Mouse (Mus musculus): ENCODE measurements around the gene Nrf1. TPM values are rescaled to one million over a fixed set of nuclear protein-coding genes. Genes with fewer than 3 reads are reported as not detected.

Gene Nrf1
- polyA plus RNA-seq, 1 experiment from 2014 or later = 59.0 TPM

DNA sequence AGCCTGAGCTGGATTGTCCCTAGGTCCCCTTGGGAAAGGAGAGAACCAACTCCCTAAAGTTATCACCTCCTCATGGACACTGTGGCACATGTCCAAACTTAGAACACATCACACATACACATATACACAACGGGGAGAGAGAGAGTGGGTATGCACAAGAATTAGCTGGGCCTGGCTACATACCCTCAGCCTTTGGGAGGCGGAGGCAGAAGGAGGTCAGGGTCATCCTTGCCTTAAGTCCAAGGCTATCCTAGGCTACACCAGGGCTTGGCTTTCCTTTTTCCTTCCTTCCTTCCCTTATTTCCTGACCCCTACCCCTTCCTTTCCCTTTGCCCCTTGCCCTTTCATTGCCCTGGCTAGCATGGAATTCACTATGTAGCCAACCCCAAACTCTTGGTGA lies 14.8 kb downstream of the Nrf1 start:
- H3K27ac ChIP-seq (ENCODE audit: low read length) = no peak overlapping the region
- H3K9me3 ChIP-seq (ENCODE audit: control insufficient read depth, low read length) = no peaks in the 10 kb centered on the region
- H3K36me3 ChIP-seq (ENCODE audit: control insufficient read depth, insufficient read depth, low read length) = no peaks in the 10 kb centered on the region
- H3K27me3 ChIP-seq (ENCODE audit: control insufficient read depth, insufficient read depth, low read depth, low read length) = no peaks in the 10 kb centered on the region
- 90% methylated on average over 2 of the region's 2 CpGs for WGBS
- no peak overlapping the region for H3K4me2 ChIP-seq (ENCODE audit: low read depth, low read length)
- no peak for ATAC-seq (ENCODE audit: low read depth)
- no peak overlapping the region for H3K9ac ChIP-seq (ENCODE audit: low read length)
- H3K4me3 ChIP-seq (ENCODE audit: low read length) = no peak overlapping the region
- H3K4me1 ChIP-seq (replicated peaks; ENCODE audit: control insufficient read depth, insufficient read depth, low read length) = no peaks in the 10 kb centered on the region; the same call in 1 of the 2 replicates

GRCm38 (mm10) chr6:30065369-30065768 lies 17.6 kb downstream of the Nrf1 start:
- Histone ChIP-seq H3K4me3 (ENCODE audit: low read length) (no peak overlapping the region), H3K9me3 (ENCODE audit: control insufficient read depth, low read length) (no peaks in the 10 kb centered on the region), H3K36me3 (ENCODE audit: control insufficient read depth, insufficient read depth, low read length) (no peaks in the 10 kb centered on the region), H3K4me1 (replicated peaks; ENCODE audit: control insufficient read depth, insufficient read depth, low read length) (no peaks in the 10 kb centered on the region; the same call in 1 of the 2 replicates), H3K27me3 (ENCODE audit: control insufficient read depth, insufficient read depth, low read depth, low read length) (no peaks in the 10 kb centered on the region), H3K9ac (ENCODE audit: low read length) (no peak overlapping the region), H3K27ac (ENCODE audit: low read length) (no peak overlapping the region), H3K4me2 (ENCODE audit: low read depth, low read length) (no peak overlapping the region)
- ATAC-seq (ENCODE audit: low read depth) = no peak
- 84% methylated on average over 2 of the region's 2 CpGs for WGBS

DNA sequence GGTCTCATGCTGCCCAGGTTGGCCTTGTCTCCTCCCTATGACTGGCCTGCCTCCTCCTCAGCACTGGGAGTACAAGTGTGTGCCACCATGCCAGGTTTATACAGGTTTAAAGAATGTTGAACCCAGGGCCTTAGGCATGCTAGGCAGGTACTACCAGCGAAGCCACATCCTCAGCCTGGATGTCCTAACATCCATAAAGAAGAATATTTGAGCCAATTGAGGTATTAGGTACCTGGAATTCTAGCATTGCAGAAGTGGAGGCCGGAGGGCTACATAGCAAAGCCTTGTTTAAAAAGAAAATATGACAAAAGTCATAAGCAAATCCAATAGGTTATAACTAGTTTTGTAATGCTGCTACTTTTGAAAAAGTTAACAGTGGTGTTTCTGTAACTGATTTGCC lies 19.0 kb downstream of the Nrf1 start:
- Histone ChIP-seq H3K36me3 (ENCODE audit: control insufficient read depth, insufficient read depth, low read length) (no peaks in the 10 kb centered on the region), H3K4me1 (replicated peaks; ENCODE audit: control insufficient read depth, insufficient read depth, low read length) (no peaks in the 10 kb centered on the region; the same call in 1 of the 2 replicates), H3K4me3 (ENCODE audit: low read length) (no peak overlapping the region), H3K27me3 (ENCODE audit: control insufficient read depth, insufficient read depth, low read depth, low read length) (no peaks in the 10 kb centered on the region), H3K9me3 (ENCODE audit: control insufficient read depth, low read length) (no peaks in the 10 kb centered on the region), H3K4me2 (ENCODE audit: low read depth, low read length) (no peak overlapping the region), H3K9ac (ENCODE audit: low read length) (no peak overlapping the region), H3K27ac (ENCODE audit: low read length) (no peak overlapping the region)
- 96% methylated on average over 2 of the region's 2 CpGs for WGBS
- no peak for ATAC-seq (ENCODE audit: low read depth)

DNA sequence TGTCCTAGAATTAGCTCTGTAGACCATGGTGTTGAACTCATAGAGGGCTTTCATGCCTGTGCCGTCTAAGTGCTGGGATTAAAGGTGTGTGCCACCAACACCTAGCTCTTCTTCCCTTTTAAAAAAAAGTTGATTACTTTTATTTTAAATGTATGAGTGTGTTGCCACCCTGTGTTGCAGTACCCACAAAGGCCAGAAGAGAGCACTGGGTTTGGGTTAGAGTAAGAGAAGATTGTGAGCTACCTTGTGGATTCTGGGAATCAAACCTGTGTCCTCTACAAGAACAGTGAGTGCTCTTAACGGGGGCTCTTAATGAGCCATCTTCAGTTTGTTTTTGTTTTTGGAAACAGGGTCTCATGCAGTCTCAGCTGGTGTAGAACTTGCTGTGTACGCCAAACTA lies 24.7 kb downstream of the Nrf1 start:
- H3K4me1 ChIP-seq (replicated peaks; ENCODE audit: control insufficient read depth, insufficient read depth, low read length) = no peaks in the 10 kb centered on the region
- WGBS = 82% methylated on average over 3 of the region's 3 CpGs
- no peaks in the 10 kb centered on the region for H3K27me3 ChIP-seq (ENCODE audit: control insufficient read depth, insufficient read depth, low read depth, low read length)
- H3K4me2 ChIP-seq (ENCODE audit: low read depth, low read length) = no peak overlapping the region
- no peaks in the 10 kb centered on the region for H3K36me3 ChIP-seq (ENCODE audit: control insufficient read depth, insufficient read depth, low read length)
- ATAC-seq (ENCODE audit: low read depth) = no peak
- H3K27ac ChIP-seq (ENCODE audit: low read length) = no peak overlapping the region
- H3K9me3 ChIP-seq (ENCODE audit: control insufficient read depth, low read length) = no peaks in the 10 kb centered on the region
- H3K9ac ChIP-seq (ENCODE audit: low read length) = no peak overlapping the region
- H3K4me3 ChIP-seq (ENCODE audit: low read length) = no peak overlapping the region

GRCm38 (mm10) chr6:30078938-30079529 lies 31.2 kb downstream of the Nrf1 start:
- Histone ChIP-seq H3K27ac (ENCODE audit: low read length) (no peak overlapping the region), H3K36me3 (ENCODE audit: control insufficient read depth, insufficient read depth, low read length) (no peaks in the 10 kb centered on the region)
- 79% methylated on average over 4 of the region's 4 CpGs for WGBS

DNA sequence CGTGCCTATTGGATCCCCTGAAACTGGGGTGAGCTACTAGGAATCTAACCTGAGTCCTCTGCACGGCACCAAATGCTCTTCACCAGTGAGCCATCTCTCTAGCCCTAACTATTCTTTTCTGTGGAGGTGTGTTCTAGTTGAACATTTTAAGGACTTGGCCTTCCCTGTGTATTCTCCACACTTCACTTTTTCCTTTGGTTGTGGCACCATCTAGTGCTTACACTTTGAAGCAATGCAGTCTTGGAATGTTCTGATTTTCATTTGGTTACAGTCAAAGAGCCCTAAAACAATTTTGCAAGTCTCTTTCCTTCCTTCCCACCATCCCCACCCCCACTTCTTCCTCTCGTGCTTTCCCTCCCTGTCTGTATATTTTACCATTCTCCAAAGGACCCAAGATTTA lies 33.6 kb downstream of the Nrf1 start:
- H3K9ac ChIP-seq (ENCODE audit: low read length) = no peak overlapping the region
- no peak overlapping the region for H3K4me2 ChIP-seq (ENCODE audit: low read depth, low read length)
- H3K4me1 ChIP-seq (replicated peaks; ENCODE audit: control insufficient read depth, insufficient read depth, low read length) = peaks cover 5% of the 10 kb centered on the region; the same call in 1 of the 2 replicates
- no peaks in the 10 kb centered on the region for H3K27me3 ChIP-seq (ENCODE audit: control insufficient read depth, insufficient read depth, low read depth, low read length)
- no peak for ATAC-seq (ENCODE audit: low read depth)
- no peak overlapping the region for H3K27ac ChIP-seq (ENCODE audit: low read length)
- no peak overlapping the region for H3K4me3 ChIP-seq (ENCODE audit: low read length)
- no peaks in the 10 kb centered on the region for H3K36me3 ChIP-seq (ENCODE audit: control insufficient read depth, insufficient read depth, low read length)
- 63% methylated on average over 3 of the region's 3 CpGs for WGBS
- no peaks in the 10 kb centered on the region for H3K9me3 ChIP-seq (ENCODE audit: control insufficient read depth, low read length)

More at GRCm38 (mm10) chr6:30078938-30079529, 31.2 kb downstream of the Nrf1 start:
- Histone ChIP-seq H3K9ac (ENCODE audit: low read length) (no peak overlapping the region), H3K27me3 (ENCODE audit: control insufficient read depth, insufficient read depth, low read depth, low read length) (no peaks in the 10 kb centered on the region), H3K9me3 (ENCODE audit: control insufficient read depth, low read length) (no peaks in the 10 kb centered on the region), H3K4me2 (ENCODE audit: low read depth, low read length) (no peak overlapping the region), H3K4me1 (replicated peaks; ENCODE audit: control insufficient read depth, insufficient read depth, low read length) (peaks cover 5% of the 10 kb centered on the region; the same call in 1 of the 2 replicates), H3K4me3 (ENCODE audit: low read length) (no peak overlapping the region)
- ATAC-seq (ENCODE audit: low read depth) = no peak

DNA sequence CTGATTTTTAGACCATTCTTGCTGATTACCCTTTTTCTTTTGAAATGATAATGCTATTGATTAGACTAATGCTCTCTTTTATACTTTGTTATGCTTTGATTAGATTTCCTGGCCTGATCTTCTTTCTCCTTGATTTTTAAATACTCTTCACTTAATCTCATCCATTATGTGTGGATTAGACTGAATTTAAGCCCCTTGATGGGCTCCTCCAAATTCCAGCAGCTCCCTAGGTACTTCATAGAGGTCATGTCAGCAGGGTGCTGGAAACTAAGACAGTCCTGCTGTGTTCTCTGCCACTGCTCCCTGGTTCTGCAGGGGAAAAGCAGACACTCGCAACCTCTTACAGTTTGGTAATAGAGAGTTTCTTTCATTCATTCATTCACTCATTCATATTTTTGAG lies 35.5 kb downstream of the Nrf1 start:
- Histone ChIP-seq H3K9me3 (ENCODE audit: control insufficient read depth, low read length) (no peaks in the 10 kb centered on the region), H3K36me3 (ENCODE audit: control insufficient read depth, insufficient read depth, low read length) (no peaks in the 10 kb centered on the region), H3K27ac (ENCODE audit: low read length) (no peak overlapping the region), H3K4me3 (ENCODE audit: low read length) (no peak overlapping the region), H3K9ac (ENCODE audit: low read length) (no peak overlapping the region), H3K27me3 (ENCODE audit: control insufficient read depth, insufficient read depth, low read depth, low read length) (no peaks in the 10 kb centered on the region), H3K4me1 (replicated peaks; ENCODE audit: control insufficient read depth, insufficient read depth, low read length) (peaks cover 5% of the 10 kb centered on the region; the same call in 1 of the 2 replicates), H3K4me2 (ENCODE audit: low read depth, low read length) (no peak overlapping the region)
- 83% methylated on average over 1 of the region's 1 CpGs for WGBS
- ATAC-seq (ENCODE audit: low read depth) = no peak

- no peak overlapping the region for H3K4me3 ChIP-seq (ENCODE audit: low read length)
- H3K4me2 ChIP-seq (ENCODE audit: low read depth, low read length) = no peak overlapping the region
- no peaks in the 10 kb centered on the region for H3K9me3 ChIP-seq (ENCODE audit: control insufficient read depth, low read length)
- H3K36me3 ChIP-seq (ENCODE audit: control insufficient read depth, insufficient read depth, low read length) = peaks cover 9% of the 10 kb centered on the region
- no peak overlapping the region for H3K9ac ChIP-seq (ENCODE audit: low read length)
- 58% methylated on average over 2 of the region's 2 CpGs for WGBS
- no peaks in the 10 kb centered on the region; the same call in 1 of the 2 replicates for H3K4me1 ChIP-seq (replicated peaks; ENCODE audit: control insufficient read depth, insufficient read depth, low read length)
- H3K27ac ChIP-seq (ENCODE audit: low read length) = no peak overlapping the region
- no peaks in the 10 kb centered on the region for H3K27me3 ChIP-seq (ENCODE audit: control insufficient read depth, insufficient read depth, low read depth, low read length)
- ATAC-seq (ENCODE audit: low read depth) = no peak
Measured at GRCm38 (mm10) chr6:30085351-30085750, 37.6 kb downstream of the Nrf1 start.

GRCm38 (mm10) chr6:30091221-30091620 lies 43.4 kb downstream of the Nrf1 start:
- no peak overlapping the region for H3K4me2 ChIP-seq (ENCODE audit: low read depth, low read length)
- H3K9me3 ChIP-seq (ENCODE audit: control insufficient read depth, low read length) = no peaks in the 10 kb centered on the region
- H3K27me3 ChIP-seq (ENCODE audit: control insufficient read depth, insufficient read depth, low read depth, low read length) = no peaks in the 10 kb centered on the region
- peaks cover 12% of the 10 kb centered on the region for H3K4me1 ChIP-seq (replicated peaks; ENCODE audit: control insufficient read depth, insufficient read depth, low read length)
- H3K36me3 ChIP-seq (ENCODE audit: control insufficient read depth, insufficient read depth, low read length) = peaks cover 15% of the 10 kb centered on the region
- 54% methylated on average over 4 of the region's 4 CpGs for WGBS
- H3K9ac ChIP-seq (ENCODE audit: low read length) = no peak overlapping the region
- ATAC-seq (ENCODE audit: low read depth) = no peak
- no peak overlapping the region for H3K27ac ChIP-seq (ENCODE audit: low read length)
- H3K4me3 ChIP-seq (ENCODE audit: low read length) = no peak overlapping the region

GRCm38 (mm10) chr6:30092816-30093215 lies 45.0 kb downstream of the Nrf1 start:
- peak; percentile 86 for ATAC-seq (ENCODE audit: low read depth)
- H3K36me3 ChIP-seq (ENCODE audit: control insufficient read depth, insufficient read depth, low read length) = peaks cover 22% of the 10 kb centered on the region
- H3K27ac ChIP-seq (ENCODE audit: low read length) = no peak overlapping the region
- H3K4me3 ChIP-seq (ENCODE audit: low read length) = no peak overlapping the region
- no peak overlapping the region for H3K4me2 ChIP-seq (ENCODE audit: low read depth, low read length)
- H3K27me3 ChIP-seq (ENCODE audit: control insufficient read depth, insufficient read depth, low read depth, low read length) = no peaks in the 10 kb centered on the region
- H3K9ac ChIP-seq (ENCODE audit: low read length) = no peak overlapping the region
- H3K4me1 ChIP-seq (replicated peaks; ENCODE audit: control insufficient read depth, insufficient read depth, low read length) = peaks cover 12% of the 10 kb centered on the region
- H3K9me3 ChIP-seq (ENCODE audit: control insufficient read depth, low read length) = no peaks in the 10 kb centered on the region
- 76% methylated on average over 6 of the region's 6 CpGs for WGBS
